Mouse (Mus musculus) A20 (cell line): ENCODE measurements around the gene Clip4.

Source experiments
- DNase-seq: peaks from one replicate; pipeline ENCODE4 v3.0.0-alpha.2; 2011; ENCODE audit warnings: low read depth, low spot score

Clip4 gene

DNA sequence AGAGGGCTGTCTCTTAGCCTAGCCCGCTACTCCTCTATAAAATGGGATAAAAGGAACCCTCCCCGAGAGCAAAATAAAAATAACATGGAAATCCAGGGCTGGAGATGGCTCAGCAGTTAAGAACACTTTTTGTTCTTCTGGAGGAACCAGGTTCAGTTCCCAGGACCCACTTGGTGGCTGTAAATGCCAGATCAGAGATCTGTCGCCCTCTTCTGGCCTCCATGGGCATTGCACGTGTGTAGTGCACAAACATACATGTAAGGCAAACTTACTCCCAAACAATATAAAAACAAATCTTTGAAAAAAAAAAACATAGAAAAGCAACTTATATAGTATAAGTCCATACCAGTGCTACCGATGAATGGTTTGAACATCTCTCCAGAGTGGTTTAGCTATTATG is 104.7 kb downstream of the Clip4 start:
- peak; percentile 69 for DNase-seq

GRCm38 (mm10) chr17:71874077-71874476 is 105.8 kb downstream of the Clip4 start:
- peak; percentile 79 for DNase-seq

DNA sequence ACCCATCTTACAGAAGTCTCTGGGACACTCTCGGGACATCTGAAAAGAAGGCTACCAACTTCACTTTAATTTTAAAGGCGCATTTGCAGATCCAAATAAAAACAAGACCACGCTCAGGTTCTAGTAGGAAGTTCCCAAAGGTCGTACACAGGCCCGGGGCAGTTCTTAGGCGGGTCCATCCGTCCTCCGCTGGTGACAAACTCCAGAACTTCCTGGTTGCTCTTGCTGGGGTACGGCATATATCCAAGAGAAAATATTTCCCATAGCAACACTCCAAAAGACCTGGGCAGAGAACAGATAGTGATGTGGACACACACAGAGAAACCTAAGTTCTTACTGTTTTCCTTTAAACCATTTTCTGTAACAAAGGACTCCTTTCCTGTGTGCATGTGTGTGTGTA is 106.5 kb downstream of the Clip4 start:
- no peak for DNase-seq

DNA sequence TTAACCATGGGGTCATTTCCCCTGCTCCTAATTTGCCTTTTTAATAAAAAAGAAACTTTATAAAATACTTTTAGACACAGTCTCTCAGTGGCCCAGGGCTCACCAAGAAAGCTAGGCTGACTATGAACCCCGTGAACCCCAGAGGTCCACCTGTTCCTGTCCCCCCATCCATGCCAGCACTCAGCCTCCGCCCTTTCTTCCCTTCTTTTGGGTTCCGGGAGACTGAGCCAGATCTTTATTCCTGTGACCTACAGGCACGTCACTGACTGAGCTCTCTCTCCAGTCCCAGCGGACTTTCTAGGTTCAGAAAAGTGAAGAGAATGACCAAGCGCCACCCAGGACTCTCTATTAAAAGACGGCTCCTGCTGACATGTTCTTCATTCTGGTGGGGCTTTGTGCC is 107.2 kb downstream of the Clip4 start:
- DNase-seq: no peak

DNA sequence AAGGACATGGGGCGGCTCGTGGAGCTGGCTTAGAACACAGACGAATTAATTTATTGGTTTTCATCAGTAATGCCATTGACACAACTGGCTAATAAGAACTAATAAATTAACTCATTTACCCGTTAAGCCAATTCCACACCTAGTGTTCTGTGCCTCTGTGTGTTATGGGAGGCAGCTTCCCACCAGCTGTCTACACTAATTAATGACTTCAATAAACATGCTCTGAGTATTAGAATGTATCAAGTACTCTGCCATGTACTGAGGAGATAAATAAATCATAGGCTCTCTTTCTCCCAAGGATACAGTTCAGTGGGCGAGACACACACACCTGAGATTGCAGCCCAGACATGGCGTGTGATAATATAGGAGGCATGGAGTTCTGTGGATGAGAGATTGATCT is 113.1 kb downstream of the Clip4 start:
- DNase-seq: no peak

DNA sequence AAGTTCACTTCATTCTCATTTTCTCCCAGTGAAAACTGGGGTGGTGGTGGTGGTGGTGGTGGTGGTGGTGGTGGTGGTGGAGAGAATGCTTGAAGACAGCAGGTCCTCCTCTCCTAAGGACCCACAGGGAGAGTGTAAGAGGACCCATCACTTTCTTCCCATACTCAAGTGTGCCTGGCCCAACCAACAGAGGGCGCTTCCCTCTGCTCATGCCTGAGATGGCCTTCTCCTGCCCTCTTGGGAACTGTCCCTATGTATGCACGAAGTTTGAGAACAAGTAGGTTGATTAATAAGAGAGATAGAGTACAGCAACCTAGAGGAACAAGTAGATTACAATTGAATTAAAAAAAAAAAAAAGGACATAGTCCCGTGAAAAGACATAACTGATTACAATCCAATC is 140.8 kb downstream of the Clip4 start:
- DNase-seq: peak; percentile 19

DNA sequence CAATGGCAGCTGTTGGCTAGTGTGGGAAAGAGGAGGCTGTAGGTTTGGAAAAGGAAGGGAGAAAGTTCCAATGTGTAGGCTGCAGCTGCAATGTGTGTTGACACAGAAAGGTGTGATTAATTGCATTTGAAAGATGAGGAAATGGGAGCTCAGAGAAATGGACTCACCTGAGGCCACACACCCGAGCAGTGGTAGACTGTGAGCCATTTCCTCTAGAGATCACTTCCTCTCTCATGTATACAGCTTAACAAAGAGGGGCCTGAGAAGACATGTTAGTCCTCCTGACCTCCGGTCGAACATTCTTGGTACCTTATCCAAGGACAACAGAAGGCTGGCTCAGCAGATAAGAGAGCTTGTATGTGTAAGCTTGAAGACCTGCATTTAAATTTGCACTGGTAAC is 144.9 kb downstream of the Clip4 start:
- no peak for DNase-seq
